In genomic region chr17:17373918-17374910, GRCm38 (mm10) we compare ENCODE assay signal across 8 mouse cellular contexts. TPM values are rescaled to one million over a fixed set of nuclear protein-coding genes. Genes with fewer than 3 reads are reported as not detected.
DNase-seq lines count a peak whose midpoint lies in the region; ATAC-seq lines count a peak whose summit lies in the region.

Gene Riok2 (plus strand): TSS chr17:17374309.

- peaks cover 10% of the 10 kb centered on the region for H3K4me1 ChIP-seq in forebrain, embryonic 14.5 days (ENCODE audit: control insufficient read depth, insufficient read depth, low read length)
- H3K4me1 ChIP-seq in neural tube, embryonic 15.5 days = peaks cover 25% of the 10 kb centered on the region

- H3K27me3 ChIP-seq in forebrain, embryonic 14.5 days (replicated peaks; ENCODE audit: control insufficient read depth, insufficient read depth, low read length) = no peaks in the 10 kb centered on the region
- H3K27me3 ChIP-seq in neural tube, embryonic 15.5 days (replicated peaks) = no peaks in the 10 kb centered on the region

- peak; percentile 97 for DNase-seq in ES-CJ7 (ENCODE audit: low read depth, low spot score)
- peak; percentile 91 for DNase-seq in cerebellum, adult 11 months
- DNase-seq in forebrain, embryonic 14.5 days (ENCODE audit: low spot score) = peak; percentile 99
- peak; percentile 92 to 96 for DNase-seq in heart, postnatal 14 days
- DNase-seq in layer of hippocampus, adult 11-12 months (ENCODE audit: low spot score) = peak; percentile 96
- DNase-seq in lung, adult 18-20 months = peak; percentile 97 to 98
- peak; percentile 92 for DNase-seq in testis, postnatal 14 days (ENCODE audit: low spot score)

- intact Hi-C loops in heart, postnatal 14 days (cut with DNase I) = loop anchor here (2.0 to 5.0 kb wide), 2 partner anchors 77 to 142 kb away; no protein-coding TSS in a partner anchor

- peaks cover 16% of the 10 kb centered on the region for H3K36me3 ChIP-seq in forebrain, embryonic 14.5 days (ENCODE audit: control insufficient read depth, insufficient read depth, low read length)
- H3K36me3 ChIP-seq in neural tube, embryonic 15.5 days = peaks cover 7% of the 10 kb centered on the region; the same call in 1 of the 2 replicates

- H3K9me3 ChIP-seq in forebrain, embryonic 14.5 days (replicated peaks; ENCODE audit: control insufficient read depth, low read length) = no peaks in the 10 kb centered on the region
- H3K9me3 ChIP-seq in neural tube, embryonic 15.5 days (replicated peaks) = no peaks in the 10 kb centered on the region

- H3K9ac ChIP-seq in forebrain, embryonic 14.5 days (ENCODE audit: low read length) = peak within 1 kb of the TSS; percentile 83
- peak within 1 kb of the TSS; percentile 66 for H3K9ac ChIP-seq in neural tube, embryonic 15.5 days (replicated peaks)

- peak within 1 kb of the TSS; percentile 72 for H3K4me2 ChIP-seq in forebrain, embryonic 14.5 days (ENCODE audit: low read length)
- H3K4me2 ChIP-seq in neural tube, embryonic 15.5 days = peak within 1 kb of the TSS; percentile 66

- H3K4me3 ChIP-seq in forebrain, embryonic 14.5 days (ENCODE audit: low read depth, low read length) = peak within 1 kb of the TSS; percentile 69
- peak within 1 kb of the TSS; percentile 71 for H3K4me3 ChIP-seq in neural tube, embryonic 15.5 days (replicated peaks)

- WGBS in forebrain, embryonic 14.5 days = under 1% methylated on average over 48 of the region's 48 CpGs
- under 1% methylated on average over 48 of the region's 48 CpGs for WGBS in neural tube, embryonic 15.5 days

- ATAC-seq in forebrain, embryonic 14.5 days = peak; percentile 97
- ATAC-seq in neural tube, embryonic 15.5 days (ENCODE audit: low FRiP score) = peak; percentile 99

- H3K27ac ChIP-seq in forebrain, embryonic 14.5 days (ENCODE audit: low read depth, low read length) = peak within 1 kb of the TSS; percentile 66
- H3K27ac ChIP-seq in neural tube, embryonic 15.5 days (replicated peaks) = peak within 1 kb of the TSS; percentile 84

RNA-seq across cellular contexts. Expression of gene Riok2, which starts in this region (rescaled TPM):
- 30.7 and 33.8 TPM in 2 replicates for polyA plus RNA-seq in forebrain, embryonic 14.5 days (2014; fragmentation: Nextera tagmentation; extraction: Ambion mirVana)
- total RNA-seq in heart, postnatal 14 days (2021) = 10 to 100 TPM; 14.0 to 15.5 TPM
- polyA plus RNA-seq in neural tube, embryonic 15.5 days (2015; fragmentation: Nextera tagmentation; extraction: Ambion mirVana) = 22.6 and 26.4 TPM in 2 replicates

Comparison
In these comparisons a context has a peak if more than half of its experiments do, and no peak if none do; other contexts are left out.
1. Peak in every context shown above with its lines: DNase-seq, ATAC-seq, H3K4me3 ChIP-seq and H3K27ac ChIP-seq.